Mouse (Mus musculus) heart, embryonic 14.5 days (tissue): ENCODE results near the gene Gm43191. TPM values are rescaled to one million over a fixed set of nuclear protein-coding genes. Genes with fewer than 3 reads are reported as not detected.
"Not testable (repeated sequence)": the region's sequence is repeated elsewhere in the genome, so short reads cannot be mapped to it uniquely, and the experiment has no call there.

Source experiments
- ATAC-seq: fragments of 200-750 bp; cut with Nextera tagmentation; 2 replicates; pipeline ENCODE4 v1.8.0; 2017; ENCODE audit warnings: low read depth, moderate TSS enrichment; ENCODE audit not compliant: insufficient number of reproducible peaks, insufficient read depth, low FRiP score
- H3K27ac ChIP-seq, 2 experiments: fragments of 200-500 bp in 1 of 2; fragments of 300-500 bp in 1 of 2; sonication (generic) in 1 of 2; replicated peaks in 1 of 2; 2 replicates each; pipeline ENCODE4 v1.5.1; 2012 to 2014; ENCODE audit warnings: low read depth in 2 of 2, low read length in 2 of 2, control low read depth in 1 of 2, mild to moderate bottlenecking in 1 of 2, mixed read lengths in 1 of 2; ENCODE audit not compliant: control insufficient read depth in 1 of 2, insufficient read depth in 1 of 2
- H3K27me3 ChIP-seq: fragments of 300-500 bp; sonication (generic); 2 replicates; pipeline ENCODE4 v1.6.1; 2014; ENCODE audit warnings: mild to moderate bottlenecking, low read length, control low read depth; ENCODE audit not compliant: control insufficient read depth, insufficient read depth
- H3K36me3 ChIP-seq: fragments of 300-500 bp; sonication (generic); 2 replicates; pipeline ENCODE4 v1.6.1; 2014; ENCODE audit warnings: mild to moderate bottlenecking, control low read depth, low read length, mixed read lengths; ENCODE audit not compliant: control insufficient read depth, insufficient read depth
- H3K4me1 ChIP-seq, 2 experiments: fragments of 200-500 bp in 1 of 2; fragments of 300-500 bp in 1 of 2; sonication (generic) in 1 of 2; 2 replicates each; pipeline ENCODE4 v1.6.1; 2012 to 2014; ENCODE audit warnings: low read length in 2 of 2, control low read depth in 1 of 2, mixed read lengths in 1 of 2; ENCODE audit not compliant: control insufficient read depth in 2 of 2, insufficient read depth in 2 of 2
- H3K4me2 ChIP-seq: fragments of 300-500 bp; sonication (generic); 2 replicates; pipeline ENCODE4 v1.6.1; 2014; ENCODE audit warnings: mild to moderate bottlenecking, low read length
- H3K4me3 ChIP-seq, 2 experiments: fragments of 200-500 bp in 1 of 2; fragments of 300-500 bp in 1 of 2; sonication (generic) in 1 of 2; 2 replicates each; pipeline ENCODE4 v1.5.1; 2012 to 2014; ENCODE audit warnings: low read length in 2 of 2, mild to moderate bottlenecking in 2 of 2, control low read depth in 1 of 2, low read depth in 1 of 2, moderate library complexity in 1 of 2; ENCODE audit not compliant: control insufficient read depth in 1 of 2, insufficient read depth in 1 of 2
- H3K9ac ChIP-seq: fragments of 300-500 bp; sonication (generic); 2 replicates; pipeline ENCODE4 v1.6.1; 2014; ENCODE audit warnings: mild to moderate bottlenecking, low read length
- H3K9me3 ChIP-seq: fragments of 300-500 bp; sonication (generic); 2 replicates; pipeline ENCODE4 v1.6.1; 2016; ENCODE audit warnings: low read length, control low read depth; ENCODE audit not compliant: control insufficient read depth
- WGBS: fragments of 180-500 bp; shearing (Covaris S2); extraction: QIAGEN DNeasy Blood & Tissue Kit; methylation state at CpG from one replicate; pipeline ENCODE4 v1.1.7; 2014; 5-methylcytosine and 5-hydroxymethylcytosine counted together
- polyA plus RNA-seq: library from polyadenylated mRNA; unstranded; fragments of >200 nt; fragmentation: Nextera tagmentation; extraction: Ambion mirVana; gene quantifications from 2 replicates; pipeline ENCODE4 v1.2.1, GENCODE M21; 2014

Gene Gm43191
- polyA plus RNA-seq, 1 experiment from 2014 or later = not detected

GRCm38 (mm10) chr3:116698786-116699185, 17.7 kb upstream of the Gm43191 start:
- no peak overlapping the region for H3K4me2 ChIP-seq
- H3K4me1 ChIP-seq = peaks cover 0 to 3% of the 10 kb centered on the region in 2 experiments; a peak in 1 of 4 replicates
- peaks cover 3% of the 10 kb centered on the region for H3K36me3 ChIP-seq
- 42% methylated on average over 2 of the region's 2 CpGs for WGBS
- H3K4me3 ChIP-seq = no peak overlapping the region
- H3K9ac ChIP-seq = no peak overlapping the region
- H3K27ac ChIP-seq = no peak overlapping the region
- ATAC-seq = no peak
- H3K9me3 ChIP-seq = no peaks in the 10 kb centered on the region
- no peaks in the 10 kb centered on the region for H3K27me3 ChIP-seq

GRCm38 (mm10) chr3:116695666-116695985, 14.6 kb upstream of the Gm43191 start:
- no peak overlapping the region for H3K4me3 ChIP-seq
- no peak for ATAC-seq
- H3K36me3 ChIP-seq = peaks cover 11% of the 10 kb centered on the region
- H3K9me3 ChIP-seq = no peaks in the 10 kb centered on the region
- 81% methylated on average over 2 of the region's 2 CpGs for WGBS
- no peak overlapping the region for H3K4me2 ChIP-seq
- no peak overlapping the region for H3K9ac ChIP-seq
- H3K27me3 ChIP-seq = no peaks in the 10 kb centered on the region
- peaks cover 0 to 3% of the 10 kb centered on the region in 2 experiments; a peak in 1 of 4 replicates for H3K4me1 ChIP-seq
- H3K27ac ChIP-seq = no peak overlapping the region

- Histone ChIP-seq H3K27ac (no peak overlapping the region), H3K4me3 (no peak overlapping the region), H3K27me3 (no peaks in the 10 kb centered on the region), H3K36me3 (peaks cover 11% of the 10 kb centered on the region), H3K4me1 (peaks cover 0 to 3% of the 10 kb centered on the region in 2 experiments; a peak in 1 of 4 replicates), H3K9ac (no peak overlapping the region), H3K9me3 (no peaks in the 10 kb centered on the region), H3K4me2 (no peak overlapping the region)
- 88% methylated on average over 8 of the region's 8 CpGs for WGBS
- no peak for ATAC-seq
These were observed 14.1 kb upstream of the Gm43191 start for GRCm38 (mm10) chr3:116694955-116695665.

GRCm38 (mm10) chr3:116694312-116694711, 13.3 kb upstream of the Gm43191 start:
- Histone ChIP-seq H3K4me2 (no peak overlapping the region), H3K9ac (no peak overlapping the region), H3K36me3 (peaks cover 11% of the 10 kb centered on the region), H3K9me3 (no peaks in the 10 kb centered on the region), H3K27ac (no peak overlapping the region), H3K4me1 (peaks cover 0 to 3% of the 10 kb centered on the region in 2 experiments; a peak in 1 of 4 replicates), H3K27me3 (no peaks in the 10 kb centered on the region), H3K4me3 (no peak overlapping the region)
- ATAC-seq = no peak
- 70% methylated on average over 3 of the region's 3 CpGs for WGBS

DNA sequence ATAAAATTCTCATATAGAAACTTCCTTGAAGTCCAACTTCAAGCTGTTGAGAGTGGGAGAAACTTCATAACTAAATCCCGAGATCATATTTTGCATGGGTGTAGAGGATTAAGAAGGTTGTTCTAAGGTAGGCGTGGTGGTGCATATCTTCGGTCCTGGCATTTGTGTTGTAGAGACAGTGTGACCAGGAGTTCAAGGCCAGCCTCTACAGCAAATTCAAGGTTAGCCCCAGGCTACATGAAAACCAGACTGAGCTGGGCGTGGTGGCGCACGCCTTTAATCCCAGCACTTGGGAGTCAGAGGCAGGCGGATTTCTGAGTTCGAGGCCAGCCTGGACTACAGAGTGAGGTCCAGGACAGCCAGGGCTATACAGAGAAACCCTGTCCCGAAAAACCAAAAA, 16.8 kb downstream of the Gm43191 start:
- not testable (repeated sequence) for H3K9me3 ChIP-seq, H3K9ac ChIP-seq, H3K27ac ChIP-seq, H3K27me3 ChIP-seq, H3K4me2 ChIP-seq, ATAC-seq, H3K36me3 ChIP-seq, H3K4me3 ChIP-seq
- 87% methylated on average over 9 of the region's 9 CpGs for WGBS
- H3K4me1 ChIP-seq = peaks cover 3 to 23% of the 10 kb centered on the region in 2 experiments; a peak in 3 of 4 replicates

- peak within 1 kb of the TSS; percentile 98 for H3K9ac ChIP-seq
- H3K27ac ChIP-seq = peak within 1 kb of the TSS; percentile 92 to 94
- H3K9me3 ChIP-seq = no peaks in the 10 kb centered on the region
- ATAC-seq = peak; percentile 100
- peaks cover 3 to 35% of the 10 kb centered on the region in 2 experiments for H3K4me1 ChIP-seq
- H3K4me3 ChIP-seq = peak within 1 kb of the TSS; percentile 97 to 98
- H3K27me3 ChIP-seq = no peaks in the 10 kb centered on the region
- under 1% methylated on average over 39 of the region's 39 CpGs for WGBS
- peak within 1 kb of the TSS; percentile 83 for H3K4me2 ChIP-seq
- H3K36me3 ChIP-seq = no peaks in the 10 kb centered on the region
These were observed 18.6 kb downstream of the Gm43191 start, which contains the start of gene Mfsd14a for GRCm38 (mm10) chr3:116662463-116662863. TSS of gene Mfsd14a (minus strand) at chr3:116662677.

DNA sequence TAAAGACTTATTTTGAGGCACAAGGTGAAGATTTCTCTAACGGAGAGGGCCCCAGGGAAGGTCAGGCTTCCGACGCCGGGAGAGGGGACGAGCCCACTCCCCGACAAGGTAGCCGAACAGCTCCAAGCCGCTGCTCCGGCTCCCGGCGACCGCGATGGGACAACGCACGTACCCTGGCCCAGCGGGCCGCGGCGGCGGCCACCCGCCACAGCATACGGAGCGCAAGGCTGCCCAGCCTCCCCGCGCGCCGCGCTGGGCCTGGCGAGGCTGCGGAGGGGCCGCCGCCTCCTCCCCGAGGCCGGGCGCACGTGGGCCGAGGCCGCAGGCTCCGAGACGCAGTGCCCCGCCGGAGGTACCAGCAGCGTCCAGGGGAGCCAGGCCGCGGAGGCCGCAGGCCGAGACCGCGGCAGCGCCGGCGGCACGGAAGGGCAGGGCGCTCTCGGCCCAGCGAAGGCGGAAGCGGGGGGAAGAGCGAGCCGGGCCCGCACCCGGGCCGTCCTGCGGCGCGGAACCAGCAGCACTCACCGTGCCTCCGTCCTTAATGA, 19.1 kb downstream of the Gm43191 start:
- peak; percentile 88 for ATAC-seq
- Histone ChIP-seq H3K27me3 (no peaks in the 10 kb centered on the region), H3K4me1 (peaks cover 3 to 37% of the 10 kb centered on the region in 2 experiments), H3K9ac (peak overlapping the region; percentile 98), H3K27ac (peak overlapping the region; percentile 92 to 94), H3K36me3 (no peaks in the 10 kb centered on the region), H3K4me3 (peak overlapping the region; percentile 97 to 98), H3K4me2 (peak overlapping the region; percentile 83), H3K9me3 (no peaks in the 10 kb centered on the region)
- WGBS = under 1% methylated on average over 59 of the region's 68 CpGs
